Mouse (Mus musculus): Measurements from ENCODE around the gene Smyd1. TPM values are rescaled to one million over a fixed set of nuclear protein-coding genes. Genes with fewer than 3 reads are reported as not detected.
A peak's percentile ranks its signal among the peaks of the same experiment; 100 is the strongest.

Smyd1 gene
- polyA plus RNA-seq, 1 experiment from 2014 or later: 0.21 TPM

DNA sequence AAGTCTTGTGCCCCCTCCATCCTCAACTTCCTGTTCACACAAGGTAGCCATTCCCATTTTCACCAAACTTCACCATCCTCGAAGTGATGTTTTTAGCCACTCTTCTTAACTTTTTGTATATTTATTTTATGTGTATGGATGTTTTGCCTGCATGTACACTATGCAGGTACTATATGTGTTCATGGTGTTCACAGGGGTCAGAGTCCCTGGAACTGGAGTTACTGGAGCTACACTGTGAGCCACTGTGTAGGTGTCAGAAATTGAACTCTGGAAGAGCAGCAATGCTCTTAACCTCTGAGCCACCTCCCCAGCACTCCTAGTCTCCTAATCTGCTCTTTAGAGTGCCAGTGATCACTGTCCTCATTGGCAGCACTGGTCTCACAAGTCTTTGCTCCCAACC, 73.6 kb downstream of the Smyd1 start:
- Histone ChIP-seq H3K4me1 (no peaks in the 10 kb centered on the region), H3K36me3 (no peaks in the 10 kb centered on the region), H3K27me3 (ENCODE audit: low read depth, poor library complexity, severe bottlenecking) (no peaks in the 10 kb centered on the region), H3K4me3 (no peak overlapping the region), H3K27ac (replicated peaks) (no peak overlapping the region), H3K9me3 (replicated peaks) (no peaks in the 10 kb centered on the region)
- no peak for DNase-seq (ENCODE audit: low spot score)
- 93% methylated on average over 1 of the region's 1 CpGs for WGBS

DNA sequence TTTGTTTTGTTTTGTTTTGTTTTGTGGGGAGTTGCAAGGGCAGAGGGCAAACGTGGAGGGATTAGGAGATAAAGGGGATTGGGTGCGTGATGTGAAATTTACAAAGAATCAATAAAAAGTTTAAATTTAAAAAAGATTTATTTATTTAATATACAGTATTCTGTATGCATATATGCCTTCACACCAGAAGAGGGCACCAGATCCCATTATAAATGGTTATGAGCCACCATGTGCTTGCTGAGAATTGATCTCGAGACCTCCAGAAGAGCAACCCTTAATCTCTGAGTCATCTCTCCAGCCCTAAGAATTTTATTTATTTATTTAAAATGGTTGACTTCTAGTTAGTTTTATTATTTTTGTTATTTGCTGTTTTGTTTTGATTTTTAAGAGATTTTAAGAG, 78.8 kb downstream of the Smyd1 start:
- no peak overlapping the region for H3K4me3 ChIP-seq
- H3K36me3 ChIP-seq: no peaks in the 10 kb centered on the region
- no peaks in the 10 kb centered on the region for H3K4me1 ChIP-seq
- H3K27me3 ChIP-seq (ENCODE audit: low read depth, poor library complexity, severe bottlenecking): no peaks in the 10 kb centered on the region
- 87% methylated on average over 3 of the region's 3 CpGs for WGBS
- H3K27ac ChIP-seq (replicated peaks): no peak overlapping the region
- H3K9me3 ChIP-seq (replicated peaks): no peaks in the 10 kb centered on the region
- no peak for DNase-seq (ENCODE audit: low spot score)

DNA sequence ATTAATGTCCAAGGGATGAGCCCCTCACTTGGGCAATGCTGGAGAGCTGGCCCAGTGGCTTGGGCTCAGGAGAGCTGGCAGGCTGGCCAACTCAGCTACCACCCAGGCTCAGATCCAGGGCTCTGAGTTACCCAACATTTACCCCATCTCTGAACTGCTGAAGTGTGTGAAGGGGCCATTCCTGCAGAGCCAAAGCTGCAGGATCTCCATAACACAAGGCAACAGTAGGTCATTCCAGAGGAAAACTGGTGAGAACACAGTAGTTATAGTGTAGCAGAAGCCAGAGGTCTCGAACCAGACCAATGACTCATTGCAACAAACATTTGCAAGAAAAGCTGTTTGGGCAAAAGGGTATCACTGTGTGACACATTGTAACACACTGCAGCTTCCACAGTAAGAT, 79.2 kb downstream of the Smyd1 start:
- Histone ChIP-seq H3K36me3 (no peaks in the 10 kb centered on the region), H3K9me3 (replicated peaks) (no peaks in the 10 kb centered on the region), H3K27ac (replicated peaks) (no peak overlapping the region), H3K27me3 (ENCODE audit: low read depth, poor library complexity, severe bottlenecking) (no peaks in the 10 kb centered on the region), H3K4me3 (no peak overlapping the region), H3K4me1 (no peaks in the 10 kb centered on the region)
- DNase-seq (ENCODE audit: low spot score): no peak
- WGBS: 83% methylated on average over 1 of the region's 1 CpGs

DNA sequence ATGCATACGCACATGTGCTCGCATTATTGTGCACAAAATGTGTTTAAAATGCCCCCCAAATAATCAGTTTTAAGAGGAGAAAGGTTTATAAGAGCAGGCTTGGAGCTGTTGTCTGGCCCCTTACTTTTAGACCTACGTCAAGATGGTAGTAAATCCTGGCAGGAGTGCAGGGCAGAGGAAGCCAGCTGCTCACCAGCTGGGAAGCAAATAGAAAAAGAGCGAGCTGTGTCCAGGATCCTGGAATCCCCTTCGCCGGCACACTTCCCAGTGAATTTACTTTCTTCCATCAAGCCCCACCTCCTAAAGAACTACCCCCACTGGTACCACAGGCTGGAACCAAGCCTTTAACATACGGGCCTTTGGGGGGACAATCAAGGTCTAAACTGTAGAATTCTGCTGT, 81.2 kb downstream of the Smyd1 start:
- Histone ChIP-seq H3K27me3 (ENCODE audit: low read depth, poor library complexity, severe bottlenecking) (no peaks in the 10 kb centered on the region), H3K9me3 (replicated peaks) (no peaks in the 10 kb centered on the region), H3K36me3 (no peaks in the 10 kb centered on the region), H3K4me3 (no peak overlapping the region), H3K27ac (replicated peaks) (no peak overlapping the region), H3K4me1 (no peaks in the 10 kb centered on the region)
- 90% methylated on average over 7 of the region's 7 CpGs for WGBS
- no peak for DNase-seq (ENCODE audit: low spot score)

DNA sequence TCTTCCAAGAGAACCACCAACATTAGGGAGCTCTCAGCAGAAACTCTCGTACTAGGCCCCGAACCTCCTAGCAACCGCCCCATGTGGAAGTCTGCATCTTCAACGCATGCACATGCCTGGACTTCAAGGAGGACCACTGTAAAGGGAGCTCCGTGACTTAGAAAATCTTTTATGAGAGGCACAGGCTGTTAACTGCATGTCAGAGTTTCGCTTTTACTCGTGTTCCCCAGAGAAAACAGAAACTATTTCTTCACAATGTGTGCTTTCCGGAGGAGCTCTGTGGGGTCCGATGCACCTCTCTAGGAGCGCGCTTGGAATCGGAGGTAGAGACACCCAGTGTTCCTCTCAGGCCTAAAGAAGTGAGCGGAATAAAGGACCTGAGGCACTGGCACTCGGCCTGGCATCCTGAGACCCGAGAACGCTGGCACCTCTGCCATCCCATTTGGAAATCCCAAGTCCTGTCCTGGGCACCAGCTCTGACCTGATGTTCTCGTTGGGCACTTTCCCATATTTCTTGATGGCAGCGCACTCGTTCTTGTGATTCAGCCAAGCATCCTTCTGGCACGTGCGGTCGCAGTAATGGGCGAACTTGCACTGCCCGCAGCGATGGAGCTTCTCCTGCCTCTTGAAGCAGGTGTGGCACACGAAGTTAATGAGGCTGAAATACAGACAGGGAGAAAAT, 82.8 kb downstream of the Smyd1 start:
- 93% methylated on average over 26 of the region's 26 CpGs for WGBS

DNA sequence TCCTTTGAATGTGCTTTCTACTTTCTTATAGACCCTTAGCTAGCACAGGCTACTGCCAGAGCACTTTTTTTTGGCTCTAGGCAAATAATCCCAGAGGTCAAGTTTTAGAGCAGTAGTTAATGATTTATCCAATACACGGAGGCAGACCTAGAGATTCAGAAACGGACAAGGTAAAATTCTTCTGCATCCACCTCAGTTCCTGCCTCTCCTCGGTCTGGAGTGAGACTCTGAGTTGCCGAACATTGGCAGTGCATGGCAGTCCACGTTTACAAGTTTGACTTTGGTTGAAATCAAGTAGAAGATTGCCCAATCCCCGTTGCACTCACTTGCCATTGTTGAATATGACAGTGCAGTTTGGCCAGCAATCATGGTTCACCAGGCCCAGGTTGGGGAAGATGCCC, 85.0 kb downstream of the Smyd1 start:
- no peaks in the 10 kb centered on the region for H3K27me3 ChIP-seq (ENCODE audit: low read depth, poor library complexity, severe bottlenecking)
- no peak overlapping the region for H3K27ac ChIP-seq (replicated peaks)
- no peak overlapping the region for H3K4me3 ChIP-seq
- H3K9me3 ChIP-seq (replicated peaks): no peaks in the 10 kb centered on the region
- 91% methylated on average over 6 of the region's 6 CpGs for WGBS
- no peaks in the 10 kb centered on the region for H3K36me3 ChIP-seq
- no peaks in the 10 kb centered on the region for H3K4me1 ChIP-seq
- DNase-seq (ENCODE audit: low spot score): no peak

More for the DNA sequence above, 82.8 kb downstream of the Smyd1 start:
- Histone ChIP-seq H3K27me3 (ENCODE audit: low read depth, poor library complexity, severe bottlenecking) (no peaks in the 10 kb centered on the region), H3K36me3 (no peaks in the 10 kb centered on the region), H3K9me3 (replicated peaks) (no peaks in the 10 kb centered on the region), H3K4me3 (no peak overlapping the region), H3K4me1 (no peaks in the 10 kb centered on the region), H3K27ac (replicated peaks) (no peak overlapping the region)
- DNase-seq (ENCODE audit: low spot score): no peak

DNA sequence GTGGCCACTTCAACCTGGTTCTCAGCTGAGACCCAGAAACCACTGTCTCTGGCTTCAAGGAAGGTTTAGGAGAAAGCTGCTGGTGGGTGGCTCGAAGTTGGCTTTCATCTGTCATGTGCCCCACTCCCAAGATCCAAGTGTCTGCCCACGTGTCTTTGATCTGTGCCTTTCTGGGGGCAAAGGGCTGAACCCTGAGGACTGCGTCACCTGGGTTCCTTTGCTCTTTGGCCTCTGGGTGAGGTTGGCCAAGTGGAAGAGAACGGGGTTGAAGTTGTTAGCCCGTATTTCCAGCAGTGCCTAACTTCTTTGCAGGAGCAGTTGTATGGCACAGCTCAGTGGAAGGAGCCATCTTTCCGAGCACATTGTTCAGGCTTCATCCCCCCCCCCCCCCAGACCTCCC, 85.5 kb downstream of the Smyd1 start:
- no peaks in the 10 kb centered on the region for H3K36me3 ChIP-seq
- 81% methylated on average over 6 of the region's 6 CpGs for WGBS
- H3K4me3 ChIP-seq: no peak overlapping the region
- H3K27me3 ChIP-seq (ENCODE audit: low read depth, poor library complexity, severe bottlenecking): no peaks in the 10 kb centered on the region
- no peaks in the 10 kb centered on the region for H3K9me3 ChIP-seq (replicated peaks)
- H3K4me1 ChIP-seq: no peaks in the 10 kb centered on the region
- DNase-seq (ENCODE audit: low spot score): no peak
- H3K27ac ChIP-seq (replicated peaks): no peak overlapping the region

DNA sequence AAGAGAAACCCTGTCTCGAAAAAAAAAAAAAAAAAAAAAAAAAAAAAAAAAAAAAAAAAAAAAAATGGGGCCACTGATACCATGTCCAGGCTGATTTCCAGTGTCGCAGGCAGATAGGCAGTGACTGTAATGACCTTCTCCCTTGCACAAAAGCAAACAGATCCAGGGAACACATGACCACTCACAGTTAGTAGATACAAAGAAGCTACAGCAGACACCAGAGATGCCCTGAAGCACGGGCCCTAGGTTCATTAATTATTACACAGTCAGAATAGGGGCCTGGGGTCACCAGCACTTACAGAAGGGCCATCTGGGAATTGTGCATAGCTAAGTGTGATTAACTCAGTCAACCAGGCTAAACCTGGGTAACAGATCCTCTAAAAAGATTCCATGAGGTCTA, 86.1 kb downstream of the Smyd1 start:
- WGBS: 82% methylated on average over 3 of the region's 3 CpGs
- Histone ChIP-seq H3K27ac (replicated peaks) (no peak overlapping the region), H3K4me3 (no peak overlapping the region), H3K9me3 (replicated peaks) (no peaks in the 10 kb centered on the region), H3K4me1 (no peaks in the 10 kb centered on the region), H3K36me3 (no peaks in the 10 kb centered on the region), H3K27me3 (ENCODE audit: low read depth, poor library complexity, severe bottlenecking) (no peaks in the 10 kb centered on the region)
- DNase-seq (ENCODE audit: low spot score): no peak

DNA sequence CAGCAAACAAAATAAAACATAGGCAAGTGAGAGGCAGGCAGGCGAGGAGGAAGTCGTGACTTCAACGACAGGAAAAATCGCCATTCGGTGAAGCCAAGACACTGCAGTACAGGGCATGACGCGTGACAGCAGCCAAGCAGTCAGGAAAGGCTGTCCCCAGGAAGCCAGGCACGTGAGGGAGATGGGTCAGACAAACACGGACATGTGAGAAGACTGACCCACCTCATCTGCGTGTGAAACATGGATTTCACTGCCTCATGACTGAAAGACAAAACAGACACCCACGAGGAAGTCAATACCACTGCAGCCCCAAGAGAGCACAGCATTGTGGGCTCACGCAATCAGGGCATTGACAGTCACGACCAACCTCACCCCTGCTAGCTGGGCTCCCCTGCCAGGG, 86.9 kb downstream of the Smyd1 start:
- DNase-seq (ENCODE audit: low spot score): no peak
- WGBS: 87% methylated on average over 13 of the region's 13 CpGs
- H3K4me1 ChIP-seq: no peaks in the 10 kb centered on the region

DNA sequence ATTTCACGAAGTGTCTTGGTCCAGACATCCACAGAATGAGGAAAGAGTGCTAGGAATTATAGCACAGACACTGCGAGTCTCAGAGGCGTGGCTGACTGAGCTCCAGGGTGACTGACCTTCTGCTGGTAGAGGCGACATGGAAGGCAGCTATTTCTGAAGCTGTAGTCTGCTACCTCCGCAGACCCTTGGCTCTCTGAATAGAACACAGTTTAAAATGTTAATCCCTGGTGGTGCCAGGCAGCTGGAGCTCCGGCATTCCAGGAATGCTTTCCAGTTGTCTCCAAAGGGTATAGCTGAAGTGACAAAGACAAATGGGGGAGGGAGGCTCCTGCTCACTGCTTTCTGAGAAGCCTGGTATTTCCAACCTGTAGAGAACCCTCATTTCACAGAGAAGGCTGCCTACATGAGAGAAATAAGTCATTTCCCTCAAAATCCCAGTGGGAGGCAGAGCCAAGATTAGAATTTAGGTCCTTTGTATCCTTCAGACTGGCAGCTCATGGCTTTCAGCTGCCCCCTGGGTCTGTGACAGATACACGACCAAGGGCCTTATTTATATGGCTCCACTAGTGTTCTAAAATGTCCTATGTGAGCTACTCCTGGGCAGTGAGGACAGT, 94.8 kb downstream of the Smyd1 start:
- Histone ChIP-seq H3K4me1 (peaks cover 34% of the 10 kb centered on the region), H3K36me3 (no peaks in the 10 kb centered on the region), H3K27me3 (ENCODE audit: low read depth, poor library complexity, severe bottlenecking) (no peaks in the 10 kb centered on the region), H3K27ac (replicated peaks) (peak overlapping the region; percentile 81), H3K9me3 (replicated peaks) (no peaks in the 10 kb centered on the region), H3K4me3 (0 out of 2 replicates have a peak overlapping the region, but pooled peaks have one; percentile 9)
- DNase-seq (ENCODE audit: low spot score): peak; percentile 66
- WGBS: 5% methylated on average over 7 of the region's 7 CpGs

More for the DNA sequence above, 86.9 kb downstream of the Smyd1 start:
- H3K9me3 ChIP-seq (replicated peaks): no peaks in the 10 kb centered on the region
- no peak overlapping the region for H3K27ac ChIP-seq (replicated peaks)
- no peaks in the 10 kb centered on the region for H3K27me3 ChIP-seq (ENCODE audit: low read depth, poor library complexity, severe bottlenecking)
- no peak overlapping the region for H3K4me3 ChIP-seq
- H3K36me3 ChIP-seq: no peaks in the 10 kb centered on the region

DNA sequence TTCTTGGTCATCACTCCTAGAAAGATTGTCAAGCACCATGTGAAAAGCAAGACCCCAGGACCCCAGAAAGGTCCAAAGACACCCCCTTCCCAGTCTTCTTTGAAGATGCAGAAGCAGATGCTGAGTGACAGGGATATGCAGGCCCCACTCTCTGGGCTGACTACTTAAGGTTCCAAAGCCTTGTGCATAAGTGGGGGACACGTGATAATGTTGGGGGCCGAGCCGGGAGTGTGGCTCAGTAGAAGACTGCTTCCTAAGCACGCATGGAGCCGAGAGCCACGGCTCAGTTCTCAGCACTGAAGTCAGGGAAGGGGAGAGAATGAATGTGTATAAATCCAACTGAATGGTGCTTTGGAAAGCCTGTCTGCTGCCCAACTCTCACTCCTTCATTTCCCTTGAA, 95.5 kb downstream of the Smyd1 start:
- Histone ChIP-seq H3K27me3 (ENCODE audit: low read depth, poor library complexity, severe bottlenecking) (no peaks in the 10 kb centered on the region), H3K36me3 (no peaks in the 10 kb centered on the region), H3K9me3 (replicated peaks) (no peaks in the 10 kb centered on the region), H3K27ac (replicated peaks) (peak overlapping the region; percentile 81), H3K4me3 (no peak overlapping the region), H3K4me1 (peaks cover 34% of the 10 kb centered on the region)
- 21% methylated on average over 6 of the region's 6 CpGs for WGBS
- peak; percentile 16 for DNase-seq (ENCODE audit: low spot score)

DNA sequence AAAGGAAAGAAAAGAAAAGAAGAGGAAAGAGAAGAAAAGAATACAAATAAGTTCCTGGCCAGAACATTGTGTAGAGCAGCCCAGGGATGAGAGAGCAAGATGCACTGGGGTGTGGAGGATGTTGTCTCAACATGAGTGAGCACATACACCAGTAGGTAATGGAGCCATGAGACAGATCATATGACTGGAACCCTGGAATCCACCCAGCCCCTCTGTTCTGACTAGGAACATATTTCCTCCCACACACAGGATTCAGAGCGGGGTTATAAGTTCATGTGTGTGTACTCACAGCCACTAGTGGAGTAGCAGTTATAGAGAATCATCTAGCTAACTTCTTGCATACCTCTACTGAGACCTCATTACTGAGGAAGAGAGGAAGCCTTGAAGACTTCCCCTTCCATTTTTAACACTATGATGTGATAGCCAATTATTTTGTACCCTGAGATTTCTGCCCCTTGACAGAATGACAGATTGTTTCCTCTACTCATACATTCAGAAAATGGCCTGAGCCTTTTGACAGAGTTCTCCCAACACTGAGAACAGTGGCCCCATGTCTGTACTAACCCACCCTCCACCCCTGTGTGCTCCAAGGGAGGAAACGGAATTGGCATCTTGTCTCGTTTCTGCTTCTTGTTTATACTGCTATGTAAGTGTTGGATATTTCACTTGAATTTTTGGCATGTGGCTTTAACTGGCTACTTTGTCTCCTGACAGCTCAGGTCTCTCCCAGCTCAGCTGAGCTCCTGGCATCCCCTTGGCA, 97.7 kb downstream of the Smyd1 start:
- Histone ChIP-seq H3K27ac (replicated peaks) (peak overlapping the region; percentile 81), H3K9me3 (replicated peaks) (no peaks in the 10 kb centered on the region), H3K4me3 (no peak overlapping the region), H3K27me3 (ENCODE audit: low read depth, poor library complexity, severe bottlenecking) (no peaks in the 10 kb centered on the region), H3K36me3 (no peaks in the 10 kb centered on the region), H3K4me1 (peaks cover 34% of the 10 kb centered on the region)
- no peak for DNase-seq (ENCODE audit: low spot score)
- 79% methylated on average over 3 of the region's 3 CpGs for WGBS

DNA sequence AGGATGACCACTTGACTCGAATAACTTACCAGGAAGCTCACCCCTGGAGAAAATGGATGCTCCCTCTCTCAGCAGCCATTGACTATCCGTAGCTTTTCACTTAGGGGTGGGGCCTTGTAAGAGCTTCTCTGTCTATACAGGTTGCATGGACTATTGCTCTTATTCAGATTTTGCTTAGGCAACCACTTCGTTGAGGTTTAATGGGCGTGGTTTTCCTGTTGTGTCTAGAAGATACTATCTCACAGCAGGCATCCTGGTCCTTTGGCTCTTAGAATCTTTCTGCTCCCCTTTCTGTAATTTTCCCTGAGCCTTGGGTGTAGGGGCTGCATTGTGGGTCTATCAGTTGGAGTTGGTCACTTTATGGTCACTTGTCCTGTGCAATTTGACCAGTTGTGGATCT, 100.5 kb downstream of the Smyd1 start:
- H3K27ac ChIP-seq (replicated peaks): no peak overlapping the region
- H3K36me3 ChIP-seq: no peaks in the 10 kb centered on the region
- no peaks in the 10 kb centered on the region for H3K9me3 ChIP-seq (replicated peaks)
- H3K4me1 ChIP-seq: peaks cover 18% of the 10 kb centered on the region
- WGBS: 86% methylated on average over 4 of the region's 4 CpGs
- no peak for DNase-seq (ENCODE audit: low spot score)
- no peak overlapping the region for H3K4me3 ChIP-seq
- H3K27me3 ChIP-seq (ENCODE audit: low read depth, poor library complexity, severe bottlenecking): no peaks in the 10 kb centered on the region
